Mouse (Mus musculus) brain, adult 2 months (tissue): ENCODE results near the gene Insl3.

ENCODE experiments used
- DNase-seq: peaks from one replicate; pipeline ENCODE4 v3.0.0; 2011; ENCODE audit warnings: low read depth, low spot score

The Insl3 gene

GRCm38 (mm10) chr8:71689028-71689427 lies at the start of gene Insl3:
Gene Insl3, plus strand, starts transcription at chr8:71689214.
- no peak for DNase-seq

- no peak for DNase-seq
Observed at GRCm38 (mm10) chr8:71639318-71639717, 49.7 kb upstream of the Insl3 start.

- DNase-seq = no peak
Observed at GRCm38 (mm10) chr8:71645510-71645909, 43.5 kb upstream of the Insl3 start.

- no peak for DNase-seq
Observed at GRCm38 (mm10) chr8:71654600-71654999, 34.4 kb upstream of the Insl3 start.

- DNase-seq = no peak
Observed at GRCm38 (mm10) chr8:71657816-71658215, 31.2 kb upstream of the Insl3 start.

GRCm38 (mm10) chr8:71658515-71659049 lies 30.4 kb upstream of the Insl3 start:
- DNase-seq = no peak

GRCm38 (mm10) chr8:71659751-71660150 lies 29.3 kb upstream of the Insl3 start:
- peak; percentile 93 for DNase-seq

GRCm38 (mm10) chr8:71660325-71661120 lies 28.5 kb upstream of the Insl3 start:
- DNase-seq = peak; percentile 93

GRCm38 (mm10) chr8:71665331-71666130 lies 23.5 kb upstream of the Insl3 start:
- no peak for DNase-seq

GRCm38 (mm10) chr8:71666855-71667254 lies 22.2 kb upstream of the Insl3 start:
- peak; percentile 63 for DNase-seq

GRCm38 (mm10) chr8:71667256-71667655 lies 21.8 kb upstream of the Insl3 start:
- no peak for DNase-seq

GRCm38 (mm10) chr8:71668220-71668975 lies 20.6 kb upstream of the Insl3 start:
- DNase-seq = peak; percentile 73

- DNase-seq = no peak
Observed at GRCm38 (mm10) chr8:71670198-71670597, 18.8 kb upstream of the Insl3 start.

GRCm38 (mm10) chr8:71670621-71671548 lies 18.1 kb upstream of the Insl3 start:
- DNase-seq = peak; percentile 92

GRCm38 (mm10) chr8:71671549-71671965 lies 17.5 kb upstream of the Insl3 start, which contains the start of gene Unc13a:
Gene Unc13a, minus strand, starts transcription at chr8:71671757.
- peak; percentile 97 for DNase-seq

- peak; percentile 64 for DNase-seq
Observed at GRCm38 (mm10) chr8:71672168-71672735, 16.8 kb upstream of the Insl3 start.

GRCm38 (mm10) chr8:71674071-71674470 lies 14.9 kb upstream of the Insl3 start:
- DNase-seq = no peak

GRCm38 (mm10) chr8:71675456-71676019 lies 13.5 kb upstream of the Insl3 start:
- no peak for DNase-seq

GRCm38 (mm10) chr8:71676020-71676741 lies 12.8 kb upstream of the Insl3 start, which contains the start of gene Jak3:
Gene Jak3, plus strand, starts transcription at chr8:71676296.
- DNase-seq = peak; percentile 86
